23 mouse cellular contexts compared by ENCODE assay signal in genomic region chr5:129690528-129690927, GRCm38 (mm10). TPM values are rescaled to one million over a fixed set of nuclear protein-coding genes. Genes with fewer than 3 reads are reported as not detected.
"Had no signal": no experiment of that assay in that cellular context is flagged by ENCODE, and none has a peak within 500 bp of the region (broad histone marks: within the 10 kb centered on the region; RNA-seq: fewer than 3 reads in every experiment).

No protein-coding gene starts in this region.

- H3K4me2 ChIP-seq: neural tube, embryonic 13.5 days; neural tube, embryonic 15.5 days; stomach, embryonic 15.5 days had no signal

- H3K36me3 ChIP-seq: neural tube, embryonic 13.5 days; neural tube, embryonic 15.5 days; stomach, embryonic 15.5 days had no signal

- DNase-seq: retina, postnatal 1 day; right cerebral cortex, adult 18-20 months; right cerebral cortex, postnatal 14 days; right cerebral cortex, postnatal 25 days; right cerebral cortex, postnatal 4 days; spleen, adult 18-20 months; thymus, adult 2 months; thymus, postnatal 14 days; thymus, postnatal 25 days; thymus, postnatal 36 days; thymus, postnatal 4 days had no signal

- H3K9ac ChIP-seq: neural tube, embryonic 13.5 days; neural tube, embryonic 15.5 days; stomach, embryonic 15.5 days had no signal

- H3K27me3 ChIP-seq: neural tube, embryonic 13.5 days; neural tube, embryonic 15.5 days; stomach, embryonic 15.5 days had no signal

- H3K4me3 ChIP-seq: neural tube, embryonic 13.5 days; neural tube, embryonic 15.5 days; stomach, embryonic 15.5 days had no signal

- H3K27ac ChIP-seq: neural tube, embryonic 13.5 days; neural tube, embryonic 15.5 days; stomach, embryonic 15.5 days; stomach, postnatal 0 days had no signal

- H3K9me3 ChIP-seq: neural tube, embryonic 13.5 days; neural tube, embryonic 15.5 days; stomach, embryonic 15.5 days had no signal

- H3K4me1 ChIP-seq: neural tube, embryonic 13.5 days; neural tube, embryonic 15.5 days; stomach, embryonic 15.5 days had no signal

RNA-seq across cellular contexts. Expression of gene Sept14, which starts 17.8 kb away (rescaled TPM):
- total RNA-seq: neutrophil, adult 5-6 weeks had no signal
- polyA plus RNA-seq: neural tube, embryonic 13.5 days; neural tube, embryonic 14.5 days; neural tube, embryonic 15.5 days; small intestine, adult 2 months; spleen, adult 2 months; stomach, embryonic 14.5 days; stomach, embryonic 15.5 days; stomach, embryonic 16.5 days; stomach, postnatal 0 days; thymus, postnatal 0 days; urinary bladder, adult 2 months had no signal
